Mouse (Mus musculus) CD4-positive, CD25-positive, alpha-beta regulatory T cell, adult 2 months (primary cell): ENCODE measurements around the gene Morc4.

Experiments
- DNase-seq: peaks from one replicate; pipeline ENCODE4 v3.0.0-alpha.2; 2012; ENCODE audit warnings: low read depth, low spot score

The Morc4 gene

GRCm38 (mm10) chrX:139805918-139806317 lies 65.6 kb downstream of the Morc4 start:
- no peak for DNase-seq

GRCm38 (mm10) chrX:139803028-139803427 lies 68.4 kb downstream of the Morc4 start:
- DNase-seq, result no peak

DNA sequence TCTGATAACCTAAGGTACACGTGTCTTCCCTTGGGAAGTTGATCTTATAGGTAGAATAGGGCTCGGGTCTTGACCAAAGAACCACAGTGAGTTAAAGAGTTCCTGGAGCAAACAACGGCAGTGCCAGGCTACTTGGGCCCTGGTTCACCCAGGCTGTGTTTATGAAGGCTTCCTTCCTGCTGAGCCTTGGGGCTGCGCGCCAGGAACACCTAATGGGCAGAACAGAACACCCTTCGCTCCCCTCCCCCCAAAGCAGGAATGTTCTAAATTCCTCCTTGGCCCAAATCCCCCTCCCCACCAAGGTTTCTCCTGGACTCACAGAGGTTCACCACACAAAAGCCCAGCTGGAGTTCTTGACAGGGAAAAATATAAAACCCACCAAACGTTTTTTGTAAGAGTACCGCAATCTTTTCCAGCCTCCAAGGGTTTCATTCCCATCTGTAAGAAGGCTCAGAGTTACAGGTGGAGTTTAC lies 71.0 kb downstream of the Morc4 start, which contains the start of gene Cldn2:
Gene Cldn2, plus strand, starts transcription at position 423 of the 473 bp plus-strand sequence.
- no peak for DNase-seq

- DNase-seq, result no peak
Observed at GRCm38 (mm10) chrX:139799953-139800352, 71.5 kb downstream of the Morc4 start.

- peak; percentile 45 for DNase-seq
Observed at GRCm38 (mm10) chrX:139797875-139798274, 73.6 kb downstream of the Morc4 start.

- no peak for DNase-seq
Observed at GRCm38 (mm10) chrX:139796037-139796436, 75.4 kb downstream of the Morc4 start.

- DNase-seq, result no peak
Observed at GRCm38 (mm10) chrX:139794072-139794845, 77.2 kb downstream of the Morc4 start.

DNA sequence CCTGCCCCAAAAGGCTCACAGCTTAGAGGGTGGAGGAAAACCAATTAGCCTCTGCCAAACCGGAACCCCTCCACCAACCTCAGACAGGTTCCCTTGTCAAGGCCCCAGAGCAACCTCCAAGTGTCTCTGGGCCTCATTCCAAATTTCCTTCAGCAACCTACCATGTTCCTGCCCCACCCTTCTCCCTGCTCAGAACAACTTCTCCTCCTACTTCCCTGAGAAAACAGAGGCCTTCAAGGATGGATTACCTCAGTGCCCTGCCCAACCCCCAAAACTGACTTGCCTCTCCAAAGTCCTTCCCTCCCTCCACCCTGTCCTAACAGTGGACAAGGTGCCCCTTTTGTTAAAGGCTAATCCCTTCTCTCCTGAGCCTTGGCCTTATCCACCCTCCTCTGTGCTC lies 85.7 kb downstream of the Morc4 start:
- no peak for DNase-seq

- DNase-seq, result no peak
Observed at GRCm38 (mm10) chrX:139783045-139783422, 88.4 kb downstream of the Morc4 start.

GRCm38 (mm10) chrX:139782278-139783044 lies 89.0 kb downstream of the Morc4 start, which contains the start of gene Ripply1:
TSS of gene Ripply1 (minus strand) at chrX:139782353.
- DNase-seq, result no peak

- no peak for DNase-seq
Observed at GRCm38 (mm10) chrX:139781563-139781962, 89.9 kb downstream of the Morc4 start.

- no peak for DNase-seq
Observed at GRCm38 (mm10) chrX:139780988-139781387, 90.5 kb downstream of the Morc4 start.

GRCm38 (mm10) chrX:139779401-139779800 lies 92.1 kb downstream of the Morc4 start:
- DNase-seq, result no peak

DNA sequence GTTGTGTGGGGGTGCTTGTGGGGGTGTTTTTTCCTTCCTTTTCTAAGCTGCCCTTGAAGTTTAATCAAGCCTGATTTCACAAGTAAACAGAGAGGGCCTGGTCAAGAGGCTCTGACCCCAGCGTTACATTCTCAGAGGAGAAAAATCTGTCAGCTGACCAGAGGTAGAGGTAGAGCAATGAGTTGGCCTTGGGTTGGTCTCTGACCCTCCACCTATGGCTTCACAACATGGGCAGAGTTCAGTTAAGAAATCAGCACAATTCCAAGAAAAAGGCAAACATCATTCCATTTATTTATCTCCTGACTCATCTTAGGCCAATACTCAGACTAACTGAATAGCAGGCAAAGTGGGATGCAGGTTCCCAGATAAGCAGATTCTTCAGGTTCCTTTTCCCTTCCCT lies 92.6 kb downstream of the Morc4 start:
- DNase-seq, result no peak

GRCm38 (mm10) chrX:139777357-139777756 lies 94.1 kb downstream of the Morc4 start:
- no peak for DNase-seq

- DNase-seq, result no peak
Observed at GRCm38 (mm10) chrX:139775084-139775612, 96.3 kb downstream of the Morc4 start.

- peak; percentile 63 for DNase-seq
Observed at GRCm38 (mm10) chrX:139774309-139775083, 97.0 kb downstream of the Morc4 start.
